Mouse (Mus musculus) ES-Bruce4 (cell line): ENCODE measurements around the gene Auts2. TPM values are rescaled to one million over a fixed set of nuclear protein-coding genes. Genes with fewer than 3 reads are reported as not detected.

Experiments
- H3K27ac ChIP-seq: 2 replicates; pipeline ENCODE4 v1.5.1; 2012; ENCODE audit warnings: low read length, inconsistent platforms; ENCODE audit not compliant: insufficient read depth
- H3K27me3 ChIP-seq: 2 replicates; pipeline ENCODE4 v1.6.1; 2012; ENCODE audit warnings: mild to moderate bottlenecking, low read length, inconsistent platforms; ENCODE audit not compliant: control insufficient read depth, poor library complexity, insufficient read depth, severe bottlenecking
- H3K36me3 ChIP-seq: 2 replicates; pipeline ENCODE4 v1.6.1; 2012; ENCODE audit warnings: inconsistent platforms, mild to moderate bottlenecking, low read length, moderate library complexity; ENCODE audit not compliant: control insufficient read depth, poor library complexity, insufficient read depth, severe bottlenecking
- H3K4me1 ChIP-seq: one replicate; pipeline ENCODE4 v1.8.1; 2011; ENCODE audit warnings: low read length; ENCODE audit not compliant: control insufficient read depth, insufficient read depth
- H3K4me3 ChIP-seq: 2 replicates; pipeline ENCODE4 v1.5.1; 2011; ENCODE audit warnings: low read depth, mild to moderate bottlenecking, low read length
- H3K9ac ChIP-seq: 2 replicates; pipeline ENCODE4 v1.6.1; 2012; ENCODE audit warnings: low read depth, mild to moderate bottlenecking, inconsistent platforms; ENCODE audit not compliant: poor library complexity, severe bottlenecking
- H3K9me3 ChIP-seq: replicated peaks from 2 replicates; pipeline ENCODE4 v1.6.1; 2012; ENCODE audit warnings: mild to moderate bottlenecking, low read length, inconsistent platforms; ENCODE audit not compliant: control insufficient read depth, poor library complexity, insufficient read depth, severe bottlenecking
- CTCF ChIP-seq: IDR thresholded peaks from one replicate; pipeline ENCODE4 v1.8.1; 2011; ENCODE audit warnings: low read depth, low read length
- EP300 ChIP-seq: IDR thresholded peaks from 2 replicates; pipeline ENCODE4 v1.6.1; 2011; ENCODE audit warnings: low read depth, low read length; ENCODE audit not compliant: insufficient read depth
- POLR2A ChIP-seq: IDR thresholded peaks from one replicate; pipeline ENCODE4 v1.8.1; 2011; ENCODE audit warnings: low read length; ENCODE audit not compliant: insufficient read depth
- polyA plus RNA-seq: library from polyadenylated mRNA; stranded (reverse); fragments of >200 nt; gene quantifications from 2 replicates; pipeline ENCODE4 v1.2.4, GENCODE M21; 2011; ENCODE audit warnings: low read depth; ENCODE audit not compliant: missing spikeins, insufficient read depth, insufficient read length

Gene Auts2
- polyA plus RNA-seq, 1 experiment: 23.4 TPM

- TF ChIP-seq CTCF: no peak
- Histone ChIP-seq H3K27me3 (no peaks in the 10 kb centered on the region), H3K27ac (no peak overlapping the region), H3K4me3 (no peak overlapping the region), H3K36me3 (no peaks in the 10 kb centered on the region), H3K4me1 (no peaks in the 10 kb centered on the region), H3K9me3 (no peaks in the 10 kb centered on the region; the same call in 1 of the 2 replicates), H3K9ac (no peak overlapping the region)
Measured at GRCm38 (mm10) chr5:131838064-131838463, 705.1 kb downstream of the Auts2 start.

DNA sequence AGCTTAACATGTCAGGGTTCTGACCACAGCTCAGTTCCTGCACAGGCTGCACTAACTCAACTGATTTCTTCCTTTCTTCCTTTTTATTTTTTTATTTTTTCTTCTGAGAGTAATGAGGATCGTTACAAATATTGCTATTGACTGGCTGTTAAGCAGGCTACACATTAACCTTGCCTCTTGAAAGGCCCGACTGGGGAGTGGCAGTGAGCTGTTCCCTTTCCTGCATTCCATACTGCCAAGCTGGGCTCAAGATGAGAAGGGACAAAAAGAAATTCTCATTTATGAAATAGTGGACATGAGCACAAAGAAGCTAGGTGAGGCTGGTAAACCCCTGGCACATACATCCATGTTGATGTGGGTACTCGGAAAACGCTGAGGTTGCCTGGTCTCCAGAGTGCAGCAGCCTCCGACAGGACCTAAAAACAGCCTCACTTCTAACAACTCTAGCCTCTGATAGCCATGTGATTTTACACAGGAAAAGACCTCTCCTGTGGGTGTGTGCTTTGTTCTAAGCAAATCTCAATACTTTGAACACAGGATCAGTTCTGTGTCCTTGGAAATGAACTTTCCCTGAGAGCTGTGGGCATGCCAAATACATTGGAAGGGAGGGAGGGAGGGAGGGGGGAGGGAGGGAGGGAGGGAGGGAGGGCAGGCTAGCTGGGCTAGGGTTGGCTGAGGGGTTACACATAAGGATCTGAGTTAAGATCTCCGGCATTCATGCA, 707.0 kb downstream of the Auts2 start:
- Histone ChIP-seq H3K4me1 (no peaks in the 10 kb centered on the region), H3K36me3 (no peaks in the 10 kb centered on the region), H3K9me3 (no peaks in the 10 kb centered on the region; the same call in 1 of the 2 replicates), H3K27ac (no peak overlapping the region), H3K4me3 (no peak overlapping the region), H3K9ac (no peak overlapping the region), H3K27me3 (no peaks in the 10 kb centered on the region)
- no peak for TF ChIP-seq EP300
- no peak for TF ChIP-seq POLR2A
- TF ChIP-seq CTCF: no peak

- Histone ChIP-seq H3K27ac (no peak overlapping the region), H3K36me3 (no peaks in the 10 kb centered on the region)
Measured at GRCm38 (mm10) chr5:131832891-131833876, 710.0 kb downstream of the Auts2 start.

GRCm38 (mm10) chr5:131830111-131830510, 713.0 kb downstream of the Auts2 start:
- H3K4me1 ChIP-seq: no peaks in the 10 kb centered on the region
- no peaks in the 10 kb centered on the region for H3K27me3 ChIP-seq
- H3K27ac ChIP-seq: no peak overlapping the region
- no peak for TF ChIP-seq CTCF
- no peak for TF ChIP-seq POLR2A
- TF ChIP-seq EP300: no peak
- H3K9ac ChIP-seq: no peak overlapping the region
- H3K9me3 ChIP-seq: no peaks in the 10 kb centered on the region
- H3K4me3 ChIP-seq: no peak overlapping the region
- no peaks in the 10 kb centered on the region for H3K36me3 ChIP-seq

More at GRCm38 (mm10) chr5:131832891-131833876, 710.0 kb downstream of the Auts2 start:
- Histone ChIP-seq H3K27me3 (no peaks in the 10 kb centered on the region), H3K9ac (no peak overlapping the region), H3K9me3 (no peaks in the 10 kb centered on the region), H3K4me3 (no peak overlapping the region), H3K4me1 (no peaks in the 10 kb centered on the region)
- TF ChIP-seq EP300 (no peak), POLR2A (no peak), CTCF (no peak)

- H3K36me3 ChIP-seq: no peaks in the 10 kb centered on the region
- no peak overlapping the region for H3K9ac ChIP-seq
- no peak overlapping the region for H3K27ac ChIP-seq
- H3K9me3 ChIP-seq: no peaks in the 10 kb centered on the region
- no peaks in the 10 kb centered on the region for H3K4me1 ChIP-seq
- no peak overlapping the region for H3K4me3 ChIP-seq
- TF ChIP-seq POLR2A (no peak), CTCF (no peak), EP300 (no peak)
- H3K27me3 ChIP-seq: no peaks in the 10 kb centered on the region
Measured at GRCm38 (mm10) chr5:131829248-131829647, 713.9 kb downstream of the Auts2 start.

- H3K9ac ChIP-seq: no peak overlapping the region
- no peak overlapping the region for H3K27ac ChIP-seq
- H3K4me3 ChIP-seq: no peak overlapping the region
- H3K27me3 ChIP-seq: no peaks in the 10 kb centered on the region
- no peaks in the 10 kb centered on the region for H3K9me3 ChIP-seq
- H3K36me3 ChIP-seq: no peaks in the 10 kb centered on the region
- no peaks in the 10 kb centered on the region for H3K4me1 ChIP-seq
- TF ChIP-seq POLR2A (no peak), EP300 (no peak), CTCF (no peak)
Measured at GRCm38 (mm10) chr5:131828607-131829006, 714.5 kb downstream of the Auts2 start.
